Mouse (Mus musculus) liver, embryonic 14.5 days (tissue): Measurements from ENCODE around the gene Hydin. TPM values are rescaled to one million over a fixed set of nuclear protein-coding genes. Genes with fewer than 3 reads are reported as not detected.

Experiments
- ATAC-seq: fragments of 200-750 bp; cut with Nextera tagmentation; 2 replicates; pipeline ENCODE4 v1.8.0; 2017; ENCODE audit warnings: moderate number of reproducible peaks, mild to moderate bottlenecking, moderate library complexity; ENCODE audit not compliant: insufficient read depth
- DNase-seq, 3 experiments: peaks; one replicate each; pipeline ENCODE4 v3.0.0-alpha.2; 2012 to 2013; ENCODE audit warnings: low read depth in 3 of 3, low spot score in 3 of 3
- H3K27ac ChIP-seq: fragments of 300-500 bp; sonication (generic); 2 replicates; pipeline ENCODE4 v1.5.1; 2014; ENCODE audit warnings: moderate library complexity, mild to moderate bottlenecking, control low read depth, inconsistent platforms
- H3K27me3 ChIP-seq: fragments of 300-500 bp; sonication (generic); 2 replicates; pipeline ENCODE4 v1.6.1; 2014; ENCODE audit warnings: mild to moderate bottlenecking, low read length, moderate library complexity; ENCODE audit not compliant: control insufficient read depth, insufficient read depth
- H3K36me3 ChIP-seq: fragments of 300-500 bp; sonication (generic); replicated peaks from 2 replicates; pipeline ENCODE4 v1.6.1; 2014; ENCODE audit warnings: low read depth; ENCODE audit not compliant: control insufficient read depth, insufficient read depth
- H3K4me1 ChIP-seq, 2 experiments: fragments of 200-500 bp in 1 of 2; fragments of 300-500 bp in 1 of 2; sonication (generic) in 1 of 2; replicated peaks; 2 replicates each; pipeline ENCODE4 v1.6.1; 2012 to 2014; ENCODE audit warnings: antibody characterized with exemption in 1 of 2, inconsistent platforms in 1 of 2, low read length in 1 of 2; ENCODE audit not compliant: control insufficient read depth in 2 of 2, insufficient read depth in 2 of 2
- H3K4me2 ChIP-seq: fragments of 300-500 bp; sonication (generic); 2 replicates; pipeline ENCODE4 v1.6.1; 2014; ENCODE audit warnings: low read depth, mild to moderate bottlenecking, control low read depth, moderate library complexity
- H3K4me3 ChIP-seq, 2 experiments: fragments of 200-500 bp in 1 of 2; fragments of 300-500 bp in 1 of 2; sonication (generic) in 1 of 2; 2 replicates each; pipeline ENCODE4 v1.5.1; 2012 to 2014; ENCODE audit warnings: low read depth in 2 of 2, low read length in 2 of 2, mild to moderate bottlenecking in 2 of 2, control low read depth in 1 of 2, inconsistent platforms in 1 of 2, moderate library complexity in 1 of 2; ENCODE audit not compliant: insufficient read depth in 1 of 2
- H3K9ac ChIP-seq: fragments of 300-500 bp; sonication (generic); replicated peaks from 2 replicates; pipeline ENCODE4 v1.6.1; 2014; ENCODE audit warnings: mild to moderate bottlenecking, control low read depth, moderate library complexity
- H3K9me3 ChIP-seq: fragments of 300-500 bp; sonication (generic); 2 replicates; pipeline ENCODE4 v1.6.1; 2016; ENCODE audit warnings: low read length, mixed read lengths; ENCODE audit not compliant: control insufficient read depth
- CTCF ChIP-seq: IDR thresholded peaks from 2 replicates; pipeline ENCODE4 v1.5.1; 2016; ENCODE audit warnings: antibody characterized with exemption, low read depth, control low read depth
- EP300 ChIP-seq: IDR thresholded peaks from 2 replicates; pipeline ENCODE4 v1.6.1; 2016; ENCODE audit warnings: antibody characterized with exemption, low read depth
- WGBS: fragments of 180-500 bp; shearing (Covaris S2); extraction: QIAGEN DNeasy Blood & Tissue Kit; methylation state at CpG from one replicate; pipeline ENCODE4 v1.1.7; 2014; ENCODE audit not compliant: insufficient replicate concordance; 5-methylcytosine and 5-hydroxymethylcytosine counted together
- polyA plus RNA-seq, 2 experiments: library from polyadenylated mRNA; depleted of rRNA in 1 of 2; stranded (reverse) in 1 of 2; unstranded in 1 of 2; fragments of >200 nt; fragmentation: Nextera tagmentation in 1 of 2; extraction: Ambion mirVana in 1 of 2; gene quantifications; 2 replicates each; pipeline versions ENCODE4 v1.2.1 to v1.2.3; 2012 to 2014

Gene Hydin
- polyA plus RNA-seq, 2 experiments = 0.03 to 0.10 TPM

GRCm38 (mm10) chr8:110482275-110482674, 215.5 kb downstream of the Hydin start:
- ATAC-seq = no peak
- H3K9me3 ChIP-seq = no peaks in the 10 kb centered on the region
- no peak overlapping the region for H3K4me2 ChIP-seq
- no peak overlapping the region for H3K27ac ChIP-seq
- DNase-seq = no peak
- no peak overlapping the region for H3K9ac ChIP-seq
- no peaks in the 10 kb centered on the region for H3K36me3 ChIP-seq
- WGBS = 28% methylated on average over 3 of the region's 3 CpGs
- H3K4me3 ChIP-seq = no peak overlapping the region
- no peaks in the 10 kb centered on the region for H3K27me3 ChIP-seq
- no peak for TF ChIP-seq EP300
- TF ChIP-seq CTCF = no peak
- H3K4me1 ChIP-seq = peaks cover 0 to 2% of the 10 kb centered on the region in 2 experiments; a peak in 2 of 4 replicates

- Histone ChIP-seq H3K27ac (no peak overlapping the region), H3K9me3 (no peaks in the 10 kb centered on the region), H3K4me1 (peaks cover 0 to 2% of the 10 kb centered on the region in 2 experiments; a peak in 2 of 4 replicates), H3K27me3 (no peaks in the 10 kb centered on the region), H3K4me3 (no peak overlapping the region), H3K36me3 (no peaks in the 10 kb centered on the region), H3K4me2 (no peak overlapping the region), H3K9ac (no peak overlapping the region)
- 73% methylated on average over 13 of the region's 13 CpGs for whole genome bisulfite sequencing
- ATAC-seq (no peak), DNase-seq (no peak)
- TF ChIP-seq CTCF (no peak), EP300 (no peak)
Observed at GRCm38 (mm10) chr8:110485234-110485633, 218.5 kb downstream of the Hydin start.

- H3K27me3 ChIP-seq = no peaks in the 10 kb centered on the region
- DNase-seq (no peak), ATAC-seq (no peak)
- WGBS = 65% methylated on average over 13 of the region's 13 CpGs
- TF ChIP-seq EP300 = no peak
- TF ChIP-seq CTCF = no peak
- H3K4me1 ChIP-seq = peaks cover 0 to 2% of the 10 kb centered on the region in 2 experiments; a peak in 2 of 4 replicates
- H3K36me3 ChIP-seq = no peaks in the 10 kb centered on the region
- no peak overlapping the region for H3K4me2 ChIP-seq
- no peak overlapping the region for H3K4me3 ChIP-seq
- H3K27ac ChIP-seq = no peak overlapping the region
- H3K9me3 ChIP-seq = no peaks in the 10 kb centered on the region
- H3K9ac ChIP-seq = no peak overlapping the region
Observed at GRCm38 (mm10) chr8:110486020-110486419, 219.2 kb downstream of the Hydin start.

GRCm38 (mm10) chr8:110487644-110488043, 220.9 kb downstream of the Hydin start:
- H3K4me3 ChIP-seq = no peak overlapping the region
- no peak overlapping the region for H3K4me2 ChIP-seq
- no peaks in the 10 kb centered on the region for H3K4me1 ChIP-seq
- TF ChIP-seq EP300 = no peak
- no peak for ATAC-seq
- H3K27me3 ChIP-seq = no peaks in the 10 kb centered on the region
- H3K36me3 ChIP-seq = no peaks in the 10 kb centered on the region
- H3K9me3 ChIP-seq = no peaks in the 10 kb centered on the region
- H3K9ac ChIP-seq = no peak overlapping the region
- no peak overlapping the region for H3K27ac ChIP-seq
- 84% methylated on average over 6 of the region's 6 CpGs for WGBS
- DNase-seq = no peak

- H3K9ac ChIP-seq = no peak overlapping the region
- TF ChIP-seq CTCF (peak; percentile 81), EP300 (no peak)
- no peaks in the 10 kb centered on the region for H3K27me3 ChIP-seq
- H3K27ac ChIP-seq = no peak overlapping the region
- DNase-seq = no peak
- H3K4me3 ChIP-seq = no peak overlapping the region
- WGBS = 65% methylated on average over 4 of the region's 4 CpGs
- no peak overlapping the region for H3K4me2 ChIP-seq
- no peak for ATAC-seq
- no peaks in the 10 kb centered on the region for H3K4me1 ChIP-seq
- H3K36me3 ChIP-seq = no peaks in the 10 kb centered on the region
- no peaks in the 10 kb centered on the region for H3K9me3 ChIP-seq
Observed at GRCm38 (mm10) chr8:110489344-110489743, 222.6 kb downstream of the Hydin start.
